Mouse (Mus musculus): ENCODE measurements at regions not wholly inside any gene's neighbourhood (a gene's known extent, or its start where the extent isn't known, plus 50 kb on each side); places are given as distances from the start of the nearest gene placed in this dataset.

DNA sequence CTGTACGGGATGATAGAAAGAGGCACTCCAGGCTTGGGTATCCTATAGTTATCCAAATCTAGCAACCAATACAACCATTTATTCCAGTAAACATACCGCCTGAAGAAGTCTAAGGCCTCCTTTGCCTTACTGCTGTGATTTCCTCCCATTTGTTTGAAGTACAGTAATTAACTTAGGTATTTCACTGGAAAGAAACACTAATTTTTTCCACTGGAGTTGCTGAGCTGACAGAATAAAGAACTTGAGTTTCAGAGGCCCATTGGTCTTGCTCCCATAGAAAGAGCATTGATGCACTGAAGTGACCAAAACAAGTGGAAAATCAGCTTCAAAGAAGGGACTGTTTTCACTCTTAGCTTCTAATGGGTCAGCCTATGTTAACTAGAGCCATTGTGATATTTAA, 1100.8 kb upstream of the Gm7489 start:
- no peak for ATAC-seq (replicated peaks; ENCODE audit: low FRiP score, low TSS enrichment, poor library complexity, severe bottlenecking)

DNA sequence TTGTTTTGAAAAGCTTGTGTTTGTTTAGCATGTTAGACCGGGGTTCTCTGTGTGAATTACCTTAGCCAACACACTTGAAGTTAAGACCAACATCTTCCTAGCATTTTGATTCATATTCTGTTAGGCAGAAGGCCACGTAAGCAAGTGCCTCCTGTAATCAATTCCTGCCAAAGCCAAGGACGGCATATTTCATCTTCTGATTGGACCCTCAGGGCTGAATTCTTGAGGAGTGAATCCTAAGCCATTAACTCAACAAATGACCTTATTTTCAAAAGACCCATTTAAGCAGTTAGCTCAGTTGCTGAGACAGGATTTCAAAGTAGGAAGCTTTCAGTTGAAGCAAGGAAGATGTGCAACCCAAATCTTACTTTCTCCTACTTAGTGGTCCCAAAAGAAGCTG, 1099.5 kb upstream of the Gm7489 start:
- ATAC-seq (replicated peaks; ENCODE audit: low FRiP score, low TSS enrichment, poor library complexity, severe bottlenecking): no peak

DNA sequence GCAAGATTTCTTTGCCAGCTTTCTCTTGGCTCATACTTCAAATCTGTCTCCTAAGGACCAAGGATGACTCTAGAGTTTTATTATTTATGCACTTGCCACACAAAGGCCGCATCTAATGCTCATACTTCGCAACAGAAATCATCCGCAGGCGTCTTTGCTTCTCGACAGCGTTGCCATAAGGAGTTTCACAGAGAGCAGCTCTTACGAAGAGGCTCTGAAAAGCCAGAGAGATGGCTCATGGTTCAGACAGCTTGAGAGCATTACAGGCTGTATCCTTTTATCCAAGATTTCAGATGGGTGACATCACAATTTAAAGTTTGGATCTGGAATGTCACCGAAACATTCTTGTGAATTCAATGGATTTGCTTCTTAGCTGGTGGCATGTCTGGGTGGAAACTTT, 1098.7 kb upstream of the Gm7489 start:
- ATAC-seq (replicated peaks; ENCODE audit: low FRiP score, low TSS enrichment, poor library complexity, severe bottlenecking): no peak

GRCm38 (mm10) chr15:52805479-52806199, 1079.1 kb upstream of the Gm7489 start:
- ATAC-seq (replicated peaks; ENCODE audit: low FRiP score, low TSS enrichment, poor library complexity, severe bottlenecking): no peak

DNA sequence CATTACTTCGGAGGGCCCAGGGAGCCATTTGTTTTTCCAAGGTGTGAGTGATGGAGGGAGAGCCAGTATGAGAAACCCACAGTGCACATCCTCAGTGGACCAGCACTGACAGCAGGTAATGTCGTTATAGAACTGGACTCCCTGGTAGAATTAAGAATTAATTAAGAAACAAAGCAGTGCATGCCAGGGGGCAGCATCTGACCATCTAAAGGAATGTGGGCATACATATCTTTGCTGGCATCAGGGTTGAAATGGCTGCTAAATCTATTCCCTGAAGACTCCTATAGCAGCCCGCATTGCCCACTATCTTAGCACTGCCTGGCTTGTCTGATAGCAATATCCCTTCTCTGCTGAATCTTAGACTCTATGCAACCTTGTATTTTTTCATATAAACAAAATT, 1076.1 kb upstream of the Gm7489 start:
- ATAC-seq (replicated peaks; ENCODE audit: low FRiP score, low TSS enrichment, poor library complexity, severe bottlenecking): no peak

DNA sequence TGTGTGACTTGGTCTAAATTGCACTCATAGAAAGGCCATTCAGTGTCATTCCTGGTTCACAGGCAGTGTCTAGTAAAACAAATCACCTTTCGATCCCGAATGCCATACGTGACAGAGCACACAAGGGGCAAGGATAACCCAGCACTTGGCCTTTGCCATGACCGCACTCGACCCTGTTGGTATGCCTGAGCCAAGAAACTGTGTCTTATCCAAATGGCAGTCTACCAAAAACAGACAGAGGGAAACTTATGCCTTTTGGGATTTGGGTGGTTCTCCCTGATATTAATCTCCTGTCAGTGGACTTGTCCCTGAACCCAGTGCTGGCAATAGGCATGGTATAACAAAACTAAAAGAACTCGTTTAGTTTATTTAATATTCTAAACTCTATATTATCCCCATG, 1063.9 kb upstream of the Gm7489 start:
- no peak for ATAC-seq (replicated peaks; ENCODE audit: low FRiP score, low TSS enrichment, poor library complexity, severe bottlenecking)

DNA sequence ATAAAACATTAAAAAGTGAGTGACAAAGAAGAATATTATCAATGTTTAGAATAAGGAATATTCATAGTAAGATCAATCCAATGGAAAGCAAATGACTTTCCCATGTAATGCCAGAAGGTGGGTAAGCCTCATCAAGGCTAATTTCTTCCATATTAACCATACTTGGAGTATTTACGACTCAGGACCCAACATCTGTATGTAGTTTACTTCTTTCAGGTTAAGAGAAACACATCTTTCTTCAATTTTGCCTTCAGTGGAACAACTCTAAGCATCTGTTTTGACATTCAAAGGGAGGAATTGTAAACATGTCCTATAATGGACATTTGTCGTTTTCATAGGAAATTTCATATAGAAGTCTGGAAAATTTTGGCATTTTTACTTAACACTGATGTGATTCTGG, 1047.8 kb upstream of the Gm7489 start:
- ATAC-seq (replicated peaks; ENCODE audit: low FRiP score, low TSS enrichment, poor library complexity, severe bottlenecking): no peak

DNA sequence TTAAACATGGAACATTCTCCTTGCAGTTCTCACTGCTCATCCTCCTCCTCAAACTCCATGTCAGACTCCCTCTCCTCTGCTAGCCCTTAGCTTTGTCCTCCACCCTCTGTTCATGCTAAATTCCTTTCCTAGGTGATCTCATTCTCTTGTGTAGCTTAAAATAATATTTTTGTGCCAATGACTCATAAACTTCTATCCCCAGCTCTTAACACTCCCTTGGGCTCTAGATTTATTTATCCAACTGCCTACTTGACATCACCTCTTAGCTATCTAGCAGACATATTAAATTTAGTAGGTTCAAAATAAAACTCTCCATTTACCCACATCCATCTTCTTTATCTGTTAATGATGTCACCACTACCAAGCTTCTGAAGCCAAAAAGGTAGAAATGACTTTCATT, 1036.6 kb upstream of the Gm7489 start:
- ATAC-seq (replicated peaks; ENCODE audit: low FRiP score, low TSS enrichment, poor library complexity, severe bottlenecking): no peak

GRCm38 (mm10) chr15:52858682-52859081, 1026.0 kb upstream of the Gm7489 start:
- no peak for ATAC-seq (replicated peaks; ENCODE audit: low FRiP score, low TSS enrichment, poor library complexity, severe bottlenecking)

- no peak for ATAC-seq (replicated peaks; ENCODE audit: low FRiP score, low TSS enrichment, poor library complexity, severe bottlenecking)
Measured at GRCm38 (mm10) chr15:52863494-52863893, 1021.2 kb upstream of the Gm7489 start.

DNA sequence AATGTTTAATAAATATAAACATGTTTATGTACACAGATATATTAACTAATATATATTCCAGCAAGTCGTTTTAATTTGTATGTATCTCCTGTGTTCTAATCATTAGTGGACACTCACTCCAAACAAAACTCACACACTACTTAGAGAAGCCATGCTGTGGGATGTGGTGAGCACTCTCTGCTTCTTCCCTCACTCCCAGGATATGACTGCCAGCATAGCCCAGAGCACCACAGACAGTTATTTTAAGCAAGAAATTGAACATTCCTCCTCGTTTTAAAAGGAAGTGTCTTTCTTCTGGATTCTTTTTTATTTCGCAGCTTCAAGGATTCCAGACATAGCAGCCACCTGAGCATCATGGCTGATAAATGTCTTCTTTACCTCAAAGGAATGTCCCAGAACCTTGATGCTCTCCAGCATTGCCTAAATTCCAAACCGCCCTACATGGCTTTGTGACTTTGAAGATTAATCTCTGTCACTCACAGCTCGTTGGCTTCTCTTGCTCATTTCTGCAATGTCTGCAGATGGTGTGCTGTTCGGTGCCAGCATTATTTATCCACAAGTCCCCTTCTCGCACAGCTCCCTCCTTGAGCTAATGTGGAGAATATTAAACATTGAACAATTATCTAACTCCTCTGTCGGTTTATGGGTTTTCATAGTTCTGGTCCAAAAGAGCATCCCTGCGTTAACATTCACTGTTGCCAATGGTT, 992.3 kb upstream of the Gm7489 start:
- no peak for ATAC-seq (replicated peaks; ENCODE audit: low FRiP score, low TSS enrichment, poor library complexity, severe bottlenecking)

DNA sequence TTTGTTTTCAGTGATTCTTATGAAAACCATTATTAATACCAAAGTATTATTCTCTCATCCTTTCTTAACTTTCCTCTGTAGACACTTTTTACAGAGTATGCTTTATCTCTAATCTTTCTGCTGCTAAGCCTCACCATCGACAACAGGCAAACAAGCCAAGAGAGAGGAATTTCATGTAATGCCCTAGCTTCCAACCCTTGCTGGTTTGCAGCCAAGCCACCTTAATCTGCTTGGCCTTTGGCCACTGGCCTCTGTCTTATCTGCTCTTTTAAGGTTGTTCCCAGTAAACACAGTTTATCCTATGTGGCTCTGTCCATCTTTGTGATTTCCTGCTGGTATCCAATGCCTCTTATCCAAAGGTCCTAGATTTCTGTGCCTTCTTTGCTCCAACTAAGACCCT, 986.6 kb upstream of the Gm7489 start:
- no peak for ATAC-seq (replicated peaks; ENCODE audit: low FRiP score, low TSS enrichment, poor library complexity, severe bottlenecking)

DNA sequence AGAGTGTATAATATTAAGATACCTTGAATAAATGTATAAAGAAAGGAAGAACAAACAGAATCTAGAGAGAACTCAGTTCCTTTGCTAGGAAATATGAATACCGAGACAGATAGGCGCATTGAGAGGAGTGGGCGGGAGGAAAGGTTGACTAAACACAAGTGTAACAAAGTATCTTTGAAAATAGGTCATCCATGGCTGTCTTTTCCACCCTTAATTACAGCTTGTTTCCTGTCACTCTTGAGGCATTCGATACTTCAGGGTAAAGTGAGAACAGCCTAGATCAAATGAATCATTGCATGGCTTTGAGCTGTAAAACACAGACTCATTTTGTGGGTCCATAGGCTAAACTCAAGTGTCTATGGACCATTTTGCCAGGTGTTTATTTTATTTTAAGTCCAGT, 985.3 kb upstream of the Gm7489 start:
- ATAC-seq (replicated peaks; ENCODE audit: low FRiP score, low TSS enrichment, poor library complexity, severe bottlenecking): no peak

DNA sequence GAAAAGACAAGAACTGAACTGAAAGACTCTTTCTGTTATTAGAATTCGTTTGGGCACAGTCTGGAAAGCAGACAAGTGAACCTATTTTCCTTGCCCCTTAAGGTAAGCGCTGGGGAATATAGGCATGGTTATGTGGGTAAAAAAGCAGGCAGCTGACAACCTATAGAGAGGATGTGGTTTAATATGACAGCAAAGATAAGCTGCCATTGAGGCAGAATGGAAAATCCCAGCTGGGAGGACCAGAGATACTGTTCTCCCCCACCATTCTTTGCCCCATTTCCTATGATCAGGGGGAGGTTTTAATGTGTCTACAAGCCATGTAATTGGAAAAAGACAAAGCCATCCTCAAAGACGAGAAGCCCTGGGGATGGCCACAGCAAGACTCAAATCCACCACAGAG, 984.9 kb upstream of the Gm7489 start:
- ATAC-seq (replicated peaks; ENCODE audit: low FRiP score, low TSS enrichment, poor library complexity, severe bottlenecking): no peak

GRCm38 (mm10) chr15:52905231-52905630, 979.5 kb upstream of the Gm7489 start:
- ATAC-seq (replicated peaks; ENCODE audit: low FRiP score, low TSS enrichment, poor library complexity, severe bottlenecking): no peak

GRCm38 (mm10) chr15:52907217-52907616, 977.5 kb upstream of the Gm7489 start:
- no peak for ATAC-seq (replicated peaks; ENCODE audit: low FRiP score, low TSS enrichment, poor library complexity, severe bottlenecking)

GRCm38 (mm10) chr15:52922277-52922676, 962.4 kb upstream of the Gm7489 start:
- no peak for ATAC-seq (replicated peaks; ENCODE audit: low FRiP score, low TSS enrichment, poor library complexity, severe bottlenecking)

DNA sequence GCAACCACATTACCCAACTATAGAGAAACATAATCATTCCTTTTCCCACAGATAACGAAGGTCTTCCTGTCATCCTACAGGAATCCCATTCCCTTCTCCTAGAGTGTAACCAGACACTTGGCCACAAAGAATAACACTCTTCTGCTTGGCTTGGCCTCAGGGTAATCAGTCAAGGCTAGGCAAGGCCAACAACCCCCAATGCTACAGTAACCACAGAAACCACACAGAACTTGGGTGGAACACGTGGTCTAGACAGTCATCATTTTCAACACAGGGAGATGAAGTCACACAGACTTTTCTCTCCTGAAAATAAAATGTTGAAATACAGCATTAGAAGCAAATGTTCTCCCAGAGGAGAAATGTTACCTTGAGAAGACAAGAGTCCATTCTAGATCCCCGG, 956.3 kb upstream of the Gm7489 start:
- ATAC-seq (replicated peaks; ENCODE audit: low FRiP score, low TSS enrichment, poor library complexity, severe bottlenecking): 0 out of 2 replicates have a peak, but pooled peaks have one; percentile 47

DNA sequence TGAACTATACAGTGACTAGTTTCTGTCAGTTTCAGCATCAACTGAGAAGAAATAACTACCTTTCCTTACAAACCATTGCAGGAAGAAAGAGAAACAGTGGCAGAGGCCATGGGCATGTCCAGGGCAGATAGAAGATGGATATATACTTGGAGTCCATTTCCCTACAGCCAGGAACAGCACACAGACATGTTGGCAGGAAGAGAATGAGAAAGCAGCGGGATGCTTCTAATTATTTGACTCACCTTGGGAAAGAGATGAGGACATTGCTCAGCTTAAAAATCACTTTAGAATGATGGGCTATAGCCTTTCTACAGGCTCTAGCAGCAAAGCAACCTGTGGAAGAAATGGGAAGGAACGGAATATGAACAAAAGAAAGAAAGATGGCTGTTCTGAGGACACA, 947.6 kb upstream of the Gm7489 start:
- ATAC-seq (replicated peaks; ENCODE audit: low FRiP score, low TSS enrichment, poor library complexity, severe bottlenecking): no peak

GRCm38 (mm10) chr15:52944592-52944991, 940.1 kb upstream of the Gm7489 start:
- ATAC-seq (replicated peaks; ENCODE audit: low FRiP score, low TSS enrichment, poor library complexity, severe bottlenecking): no peak

- ATAC-seq (replicated peaks; ENCODE audit: low FRiP score, low TSS enrichment, poor library complexity, severe bottlenecking): no peak
Measured at GRCm38 (mm10) chr15:52948196-52948595, 936.5 kb upstream of the Gm7489 start.
